ENCODE assay signal across 23 mouse cellular contexts in the genomic region with DNA sequence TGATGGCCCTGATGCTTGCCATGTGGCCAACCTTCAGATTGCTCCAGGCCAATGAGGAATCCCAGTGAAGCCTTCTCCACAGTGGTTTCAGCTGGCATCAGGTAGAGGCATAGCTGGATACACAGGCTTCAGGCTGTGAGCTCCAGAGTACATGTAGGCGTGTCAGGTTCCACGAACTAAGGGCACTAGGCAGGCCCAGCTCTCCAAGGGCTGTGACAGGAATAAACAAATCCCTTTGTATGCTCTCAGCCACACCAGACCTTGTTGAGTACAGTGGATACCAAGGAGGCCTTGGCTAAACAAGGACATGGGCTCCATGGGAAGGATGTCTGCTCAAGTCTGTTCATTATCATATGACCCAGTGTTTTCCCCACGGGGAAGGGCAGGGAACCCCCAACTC.
A peak's percentile ranks its signal among the peaks of the same experiment; 100 is the strongest.
DNase-seq lines count a peak whose midpoint lies in the region; ATAC-seq and TF ChIP-seq lines count a peak whose summit lies in the region.
"Had no signal": no experiment of that assay in that cellular context is flagged by ENCODE, and none has a peak within 500 bp of the region (broad histone marks: within the 10 kb centered on the region; RNA-seq: fewer than 3 reads in every experiment).

No protein-coding gene starts in this region.

- H3K9ac ChIP-seq in lung, embryonic 15.5 days, result no peak overlapping the region
- no peak overlapping the region for H3K9ac ChIP-seq in stomach, postnatal 0 days (ENCODE audit: low read length)
- H3K9ac ChIP-seq: forebrain, embryonic 13.5 days; forebrain, postnatal 0 days; heart, embryonic 15.5 days; hindbrain, embryonic 15.5 days had no signal

- DNase-seq in gastrocnemius, adult 2 months, result no peak
- DNase-seq in gastrocnemius, postnatal 4 days (ENCODE audit: low spot score in 2 of 2), result no peak
- no peak for DNase-seq in lung, adult 2 months
- DNase-seq in lung, postnatal 36 days, result peak; percentile 69
- peak; percentile 63 for DNase-seq in stomach, postnatal 0 days (ENCODE audit: low spot score)
- no peak for DNase-seq in adrenal gland, postnatal 4 days (ENCODE audit: low spot score in 2 of 2)
- DNase-seq in urinary bladder, adult 2 months (ENCODE audit: low spot score), result no peak
- DNase-seq: adrenal gland, postnatal 10 days; B cell, adult 2 months; cerebellum, adult 18-20 months; cerebellum, adult 9-11 months; cerebellum, postnatal 36 days; forebrain, postnatal 0 days; gastrocnemius, postnatal 25 days; heart, postnatal 14 days had no signal

- no peak for TF ChIP-seq EP300 in stomach, postnatal 0 days (optimal IDR thresholded peaks at IDR 0.05)

- 66% methylated on average over 3 of the region's 3 CpGs for whole genome bisulfite sequencing in lung, embryonic 15.5 days
- WGBS in lung, adult 2 months, result 46% methylated on average over 3 of the region's 3 CpGs
- WGBS in stomach, postnatal 0 days, result 54% methylated on average over 3 of the region's 3 CpGs

- no peaks in the 10 kb centered on the region for H3K27me3 ChIP-seq in lung, embryonic 15.5 days
- H3K27me3 ChIP-seq in stomach, postnatal 0 days (ENCODE audit: control insufficient read depth, insufficient read depth, low read length), result no peaks in the 10 kb centered on the region
- H3K27me3 ChIP-seq: forebrain, embryonic 13.5 days; heart, embryonic 15.5 days; hindbrain, embryonic 15.5 days had no signal

- H3K4me1 ChIP-seq in lung, embryonic 15.5 days, result peaks cover 5% of the 10 kb centered on the region; the same call in 1 of the 2 replicates
- peaks cover 8% of the 10 kb centered on the region for H3K4me1 ChIP-seq in lung, adult 2 months (ENCODE audit: control insufficient read depth, insufficient read depth, low read length)
- 0 out of 2 replicates have a peak, but pooled peaks cover 2% of the 10 kb centered on the region for H3K4me1 ChIP-seq in stomach, postnatal 0 days (replicated peaks; ENCODE audit: control insufficient read depth, insufficient read depth)
- H3K4me1 ChIP-seq: forebrain, embryonic 13.5 days; hindbrain, embryonic 15.5 days had no signal

- intact Hi-C loops in gastrocnemius, adult 2 months (cut with DNase I), result no loop called here

- H3K27ac ChIP-seq in gastrocnemius, adult 2 months, result peak overlapping the region; percentile 38
- no peak overlapping the region for H3K27ac ChIP-seq in lung, embryonic 15.5 days
- H3K27ac ChIP-seq in stomach, postnatal 0 days (replicated peaks), result no peak overlapping the region; the same call in 1 of the 2 replicates
- H3K27ac ChIP-seq: embryonic facial prominence, embryonic 10.5 days; forebrain, embryonic 13.5 days; heart, embryonic 15.5 days; hindbrain, embryonic 15.5 days had no signal

- no peak for TF ChIP-seq POLR2A in lung, adult 2 months (IDR thresholded peaks at IDR 0.05; ENCODE audit: borderline replicate concordance, extremely low read depth, low read depth, low read length)

- 0 out of 2 replicates have a peak, but pooled peaks have one; percentile 20 for ATAC-seq in lung, embryonic 15.5 days (ENCODE audit: borderline replicate concordance, extremely low read depth, low FRiP score, low TSS enrichment)
- ATAC-seq in stomach, postnatal 0 days (ENCODE audit: low FRiP score, low TSS enrichment), result peak; percentile 78
- ATAC-seq: CD4-positive, CD25-positive, alpha-beta regulatory T cell, adult 4 months; forebrain, embryonic 13.5 days; forebrain, postnatal 0 days had no signal

- H3K4me2 ChIP-seq in lung, embryonic 15.5 days, result no peak overlapping the region
- H3K4me2 ChIP-seq in stomach, postnatal 0 days (replicated peaks; ENCODE audit: low read depth), result no peak overlapping the region
- H3K4me2 ChIP-seq: forebrain, embryonic 13.5 days; heart, embryonic 11.5 days; heart, embryonic 15.5 days; hindbrain, embryonic 15.5 days had no signal

- H3K9me3 ChIP-seq in lung, embryonic 15.5 days, result no peaks in the 10 kb centered on the region
- no peaks in the 10 kb centered on the region for H3K9me3 ChIP-seq in stomach, postnatal 0 days (ENCODE audit: control insufficient read depth, low read length)
- H3K9me3 ChIP-seq: embryonic facial prominence, embryonic 10.5 days; forebrain, embryonic 13.5 days; G1E; heart, embryonic 15.5 days; hindbrain, embryonic 15.5 days had no signal

- H3K36me3 ChIP-seq in lung, embryonic 15.5 days, result no peaks in the 10 kb centered on the region
- H3K36me3 ChIP-seq in stomach, postnatal 0 days (ENCODE audit: control insufficient read depth, insufficient read depth, low read length), result no peaks in the 10 kb centered on the region
- H3K36me3 ChIP-seq: embryonic facial prominence, embryonic 10.5 days; G1E; heart, embryonic 15.5 days; hindbrain, embryonic 15.5 days had no signal

- no peak overlapping the region for H3K4me3 ChIP-seq in gastrocnemius, adult 2 months
- H3K4me3 ChIP-seq in lung, embryonic 15.5 days, result no peak overlapping the region
- no peak overlapping the region for H3K4me3 ChIP-seq in lung, adult 2 months (replicated peaks; ENCODE audit: extremely low read depth, low read depth, low read length)
- no peak overlapping the region for H3K4me3 ChIP-seq in stomach, postnatal 0 days (ENCODE audit: low read depth, low read length)
- H3K4me3 ChIP-seq: embryonic facial prominence, embryonic 10.5 days; forebrain, embryonic 13.5 days; heart, embryonic 15.5 days; hindbrain, embryonic 15.5 days had no signal

- TF ChIP-seq CTCF in gastrocnemius, adult 2 months (IDR thresholded peaks at IDR 0.05), result no peak
- TF ChIP-seq CTCF in lung, adult 2 months (IDR thresholded peaks at IDR 0.05; ENCODE audit: insufficient read depth, low read length), result no peak
- TF ChIP-seq CTCF in stomach, postnatal 0 days (IDR thresholded peaks at IDR 0.05; ENCODE audit: low read depth), result no peak

Comparison
In these comparisons a context has a peak if more than half of its experiments do, and no peak if none do; other contexts are left out.
1. DNase-seq: peak in lung, postnatal 36 days (single experiment) and stomach, postnatal 0 days (single experiment); none in gastrocnemius, adult 2 months (single experiment), gastrocnemius, postnatal 4 days (0 of 2), lung, adult 2 months (single experiment), adrenal gland, postnatal 4 days (0 of 2) and urinary bladder, adult 2 months (single experiment).